Mouse (Mus musculus) heart, embryonic 10.5 days (tissue): Measurements from ENCODE around the gene Zfp217. TPM values are rescaled to one million over a fixed set of nuclear protein-coding genes. Genes with fewer than 3 reads are reported as not detected.
"Not testable (repeated sequence)": the region's sequence is repeated elsewhere in the genome, so short reads cannot be mapped to it uniquely, and the experiment has no call there.

Source experiments
- DNase-seq: peaks from one replicate; pipeline ENCODE4 v3.0.0-alpha.2; 2017; ENCODE audit warnings: low spot score
- H3K27ac ChIP-seq: fragments of 300-500 bp; sonication (generic); 2 replicates; pipeline ENCODE4 v1.5.1; 2016; ENCODE audit warnings: mild to moderate bottlenecking
- H3K27me3 ChIP-seq: fragments of 300-500 bp; sonication (generic); 2 replicates; pipeline ENCODE4 v1.6.1; 2016; ENCODE audit warnings: mild to moderate bottlenecking; ENCODE audit not compliant: poor library complexity, insufficient read depth, severe bottlenecking
- H3K36me3 ChIP-seq: fragments of 300-500 bp; sonication (generic); 2 replicates; pipeline ENCODE4 v1.6.1; 2016; ENCODE audit warnings: mild to moderate bottlenecking, moderate library complexity
- H3K4me1 ChIP-seq: fragments of 300-500 bp; sonication (generic); 2 replicates; pipeline ENCODE4 v1.6.1; 2016; ENCODE audit warnings: mild to moderate bottlenecking
- H3K4me3 ChIP-seq: fragments of 300-500 bp; sonication (generic); 2 replicates; pipeline ENCODE4 v1.5.1; 2016; ENCODE audit warnings: mild to moderate bottlenecking, moderate library complexity
- H3K9me3 ChIP-seq: fragments of 300-500 bp; sonication (generic); 2 replicates; pipeline ENCODE4 v1.6.1; 2016; ENCODE audit warnings: mild to moderate bottlenecking, moderate library complexity
- WGBS: fragments of 180-500 bp; shearing (Covaris S2); methylation state at CpG from one replicate; pipeline ENCODE4 v1.1.7; 2016; 5-methylcytosine and 5-hydroxymethylcytosine counted together
- polyA plus RNA-seq: library from polyadenylated mRNA; unstranded; fragments of >200 nt; fragmentation: Nextera tagmentation; extraction: Ambion mirVana; gene quantifications from 2 replicates; pipeline ENCODE4 v1.2.1, GENCODE M21; 2016

Zfp217 gene
- 3.2 and 3.7 TPM in 2 replicates for polyA plus RNA-seq

GRCm38 (mm10) chr2:170147661-170148153 is at the start of gene Zfp217:
Gene Zfp217, minus strand, starts transcription at chr2:170148103.
- no peaks in the 10 kb centered on the region for H3K36me3 ChIP-seq
- no peaks in the 10 kb centered on the region for H3K9me3 ChIP-seq
- no peak within 1 kb of the TSS for H3K4me3 ChIP-seq
- no peaks in the 10 kb centered on the region for H3K27me3 ChIP-seq
- H3K27ac ChIP-seq, result peak within 1 kb of the TSS; percentile 47
- peak; percentile 83 for DNase-seq
- H3K4me1 ChIP-seq, result peaks cover 17% of the 10 kb centered on the region
- WGBS, result 46% methylated on average over 14 of the region's 14 CpGs

GRCm38 (mm10) chr2:170195542-170196089 is 47.7 kb upstream of the Zfp217 start:
- H3K36me3 ChIP-seq, result no peaks in the 10 kb centered on the region
- no peaks in the 10 kb centered on the region for H3K9me3 ChIP-seq
- H3K27ac ChIP-seq, result no peak overlapping the region
- H3K4me3 ChIP-seq, result no peak overlapping the region
- H3K27me3 ChIP-seq, result no peaks in the 10 kb centered on the region
- WGBS, result 75% methylated on average over 13 of the region's 13 CpGs
- peaks cover 25% of the 10 kb centered on the region for H3K4me1 ChIP-seq
- DNase-seq, result no peak

- no peak overlapping the region for H3K27ac ChIP-seq
- H3K9me3 ChIP-seq, result no peaks in the 10 kb centered on the region
- whole genome bisulfite sequencing, result 89% methylated on average over 12 of the region's 12 CpGs
- DNase-seq, result no peak
- no peaks in the 10 kb centered on the region for H3K36me3 ChIP-seq
- H3K4me1 ChIP-seq, result peaks cover 25% of the 10 kb centered on the region
- H3K4me3 ChIP-seq, result no peak overlapping the region
- H3K27me3 ChIP-seq, result no peaks in the 10 kb centered on the region
Observed at GRCm38 (mm10) chr2:170194845-170195244, 46.9 kb upstream of the Zfp217 start.

GRCm38 (mm10) chr2:170193850-170194249 is 45.9 kb upstream of the Zfp217 start:
- Histone ChIP-seq H3K4me3 (peak overlapping the region; percentile 43; the same call in 1 of the 2 replicates), H3K9me3 (no peaks in the 10 kb centered on the region), H3K27me3 (no peaks in the 10 kb centered on the region), H3K36me3 (no peaks in the 10 kb centered on the region), H3K27ac (peak overlapping the region; percentile 12; the same call in 1 of the 2 replicates), H3K4me1 (peaks cover 25% of the 10 kb centered on the region)
- 43% methylated on average over 6 of the region's 6 CpGs for WGBS
- DNase-seq, result no peak

GRCm38 (mm10) chr2:170193211-170193610 is 45.3 kb upstream of the Zfp217 start:
- 5% methylated on average over 10 of the region's 10 CpGs for WGBS
- no peaks in the 10 kb centered on the region for H3K27me3 ChIP-seq
- DNase-seq, result no peak
- peak overlapping the region; percentile 84 for H3K27ac ChIP-seq
- no peaks in the 10 kb centered on the region for H3K9me3 ChIP-seq
- H3K4me1 ChIP-seq, result peaks cover 25% of the 10 kb centered on the region
- peak overlapping the region; percentile 43 for H3K4me3 ChIP-seq
- no peaks in the 10 kb centered on the region for H3K36me3 ChIP-seq

- H3K4me1 ChIP-seq, result peaks cover 25% of the 10 kb centered on the region
- WGBS, result 28% methylated on average over 7 of the region's 7 CpGs
- H3K9me3 ChIP-seq, result no peaks in the 10 kb centered on the region
- no peaks in the 10 kb centered on the region for H3K27me3 ChIP-seq
- peak overlapping the region; percentile 43 for H3K4me3 ChIP-seq
- H3K36me3 ChIP-seq, result no peaks in the 10 kb centered on the region
- peak overlapping the region; percentile 84; the same call in 1 of the 2 replicates for H3K27ac ChIP-seq
- DNase-seq, result no peak
Observed at GRCm38 (mm10) chr2:170192731-170193149, 44.8 kb upstream of the Zfp217 start.

GRCm38 (mm10) chr2:170188721-170189120 is 40.8 kb upstream of the Zfp217 start:
- H3K4me3 ChIP-seq, result no peak overlapping the region
- no peaks in the 10 kb centered on the region for H3K36me3 ChIP-seq
- no peak overlapping the region for H3K27ac ChIP-seq
- no peaks in the 10 kb centered on the region for H3K27me3 ChIP-seq
- WGBS, result 87% methylated on average over 7 of the region's 7 CpGs
- peaks cover 26% of the 10 kb centered on the region for H3K4me1 ChIP-seq
- no peak for DNase-seq
- H3K9me3 ChIP-seq, result no peaks in the 10 kb centered on the region

- no peaks in the 10 kb centered on the region for H3K9me3 ChIP-seq
- no peak for DNase-seq
- H3K36me3 ChIP-seq, result no peaks in the 10 kb centered on the region
- no peaks in the 10 kb centered on the region for H3K27me3 ChIP-seq
- H3K4me1 ChIP-seq, result peaks cover 12% of the 10 kb centered on the region; the same call in 1 of the 2 replicates
- 72% methylated on average over 4 of the region's 4 CpGs for WGBS
- peak overlapping the region; percentile 69 for H3K4me3 ChIP-seq
- peak overlapping the region; percentile 92 for H3K27ac ChIP-seq
Observed at GRCm38 (mm10) chr2:170185137-170185837, 37.4 kb upstream of the Zfp217 start.

- Histone ChIP-seq H3K9me3 (no peaks in the 10 kb centered on the region), H3K4me3 (peak overlapping the region; percentile 69), H3K27ac (peak overlapping the region; percentile 92), H3K4me1 (peaks cover 17% of the 10 kb centered on the region; the same call in 1 of the 2 replicates), H3K36me3 (no peaks in the 10 kb centered on the region), H3K27me3 (0 out of 2 replicates have a peak, but pooled peaks cover 3% of the 10 kb centered on the region)
- DNase-seq, result peak; percentile 89
- 1% methylated on average over 33 of the region's 33 CpGs for WGBS
Observed at GRCm38 (mm10) chr2:170184175-170184983, 36.5 kb upstream of the Zfp217 start.

GRCm38 (mm10) chr2:170183851-170184174 is 35.9 kb upstream of the Zfp217 start:
- WGBS, result 75% methylated on average over 4 of the region's 4 CpGs
- no peaks in the 10 kb centered on the region for H3K9me3 ChIP-seq
- peak overlapping the region; percentile 69 for H3K4me3 ChIP-seq
- H3K36me3 ChIP-seq, result no peaks in the 10 kb centered on the region
- peak overlapping the region; percentile 92 for H3K27ac ChIP-seq
- H3K4me1 ChIP-seq, result peaks cover 17% of the 10 kb centered on the region; the same call in 1 of the 2 replicates
- no peak for DNase-seq
- 0 out of 2 replicates have a peak, but pooled peaks cover 3% of the 10 kb centered on the region for H3K27me3 ChIP-seq

GRCm38 (mm10) chr2:170181862-170182261 is 34.0 kb upstream of the Zfp217 start:
- 0 out of 2 replicates have a peak, but pooled peaks cover 3% of the 10 kb centered on the region for H3K27me3 ChIP-seq
- no peak for DNase-seq
- 72% methylated on average over 6 of the region's 6 CpGs for WGBS
- peaks cover 29% of the 10 kb centered on the region for H3K4me1 ChIP-seq
- no peak overlapping the region for H3K4me3 ChIP-seq
- H3K36me3 ChIP-seq, result no peaks in the 10 kb centered on the region
- H3K9me3 ChIP-seq, result no peaks in the 10 kb centered on the region
- H3K27ac ChIP-seq, result no peak overlapping the region

GRCm38 (mm10) chr2:170180769-170181168 is 32.9 kb upstream of the Zfp217 start:
- not testable (repeated sequence) for H3K9me3 ChIP-seq, H3K27me3 ChIP-seq, H3K4me3 ChIP-seq, H3K27ac ChIP-seq, DNase-seq, H3K36me3 ChIP-seq
- 91% methylated on average over 3 of the region's 3 CpGs for WGBS
- H3K4me1 ChIP-seq, result peaks cover 40% of the 10 kb centered on the region
